Comparison of ENCODE assay signal across 10 mouse cellular contexts in the genomic region with DNA sequence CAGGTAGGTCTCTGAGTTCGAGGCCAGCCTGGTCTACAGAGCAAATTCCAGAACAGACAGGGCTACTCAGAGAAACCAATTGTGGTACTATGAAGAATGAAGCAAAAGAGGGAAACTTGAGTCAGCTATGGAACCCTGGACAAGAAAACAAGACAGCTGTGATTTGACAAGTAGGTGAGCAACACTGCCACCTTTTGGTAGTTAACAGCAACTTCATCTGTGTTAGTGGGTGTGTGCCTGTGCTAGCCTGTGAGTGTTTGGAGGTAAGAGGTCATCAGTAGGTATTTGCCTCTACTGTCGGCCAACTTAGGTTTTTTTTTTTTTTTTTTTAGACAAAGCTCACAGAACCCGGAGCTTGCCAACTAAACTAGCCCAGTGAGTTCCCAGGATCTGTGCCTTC. TPM values are rescaled to one million over a fixed set of nuclear protein-coding genes. Genes with fewer than 3 reads are reported as not detected.
DNase-seq lines count a peak whose midpoint lies in the region; ATAC-seq lines count a peak whose summit lies in the region.
"Had no signal": no experiment of that assay in that cellular context is flagged by ENCODE, and none has a peak within 500 bp of the region (broad histone marks: within the 10 kb centered on the region; RNA-seq: fewer than 3 reads in every experiment).

No protein-coding gene starts in this region.

- H3K27ac ChIP-seq in hindbrain, embryonic 14.5 days: no peak overlapping the region
- H3K27ac ChIP-seq in hindbrain, embryonic 13.5 days: no peak overlapping the region
- H3K27ac ChIP-seq in embryonic facial prominence, embryonic 14.5 days (replicated peaks; ENCODE audit: low read depth, low read length): no peak overlapping the region
- H3K27ac ChIP-seq: macrophage had no signal

- WGBS in hindbrain, embryonic 14.5 days: 34% methylated on average over 3 of the region's 3 CpGs
- WGBS in hindbrain, embryonic 13.5 days: 41% methylated on average over 3 of the region's 3 CpGs
- 51% methylated on average over 3 of the region's 3 CpGs for WGBS in embryonic facial prominence, embryonic 14.5 days

- H3K4me2 ChIP-seq in hindbrain, embryonic 14.5 days (replicated peaks): no peak overlapping the region
- no peak overlapping the region for H3K4me2 ChIP-seq in hindbrain, embryonic 13.5 days
- no peak overlapping the region for H3K4me2 ChIP-seq in embryonic facial prominence, embryonic 14.5 days (ENCODE audit: low read depth, low read length)

- H3K4me3 ChIP-seq in hindbrain, embryonic 14.5 days (replicated peaks; ENCODE audit: low read length): no peak overlapping the region
- H3K4me3 ChIP-seq in hindbrain, embryonic 13.5 days: no peak overlapping the region
- no peak overlapping the region for H3K4me3 ChIP-seq in embryonic facial prominence, embryonic 14.5 days (ENCODE audit: low read depth, low read length)

- peak; percentile 45 for DNase-seq in hindbrain, embryonic 14.5 days (ENCODE audit: low spot score)
- DNase-seq in 3134 (ENCODE audit: extremely low read depth, insufficient read length, low spot score): peak; percentile 29
- DNase-seq in MEL-GATA-1-ER (ENCODE audit: extremely low read depth, low read depth): peak; percentile 46
- peak; percentile 11 for DNase-seq in embryonic facial prominence, embryonic 14.5 days (ENCODE audit: low spot score)
- no peak for DNase-seq in urinary bladder, adult 18-20 months (ENCODE audit: low spot score in 2 of 2)
- DNase-seq in heart, postnatal 4 days: no peak
- DNase-seq in kidney, adult 18-20 months: no peak
- DNase-seq: right cerebral cortex, adult 18-20 months had no signal

- no peak overlapping the region for H3K9ac ChIP-seq in hindbrain, embryonic 14.5 days
- no peak overlapping the region for H3K9ac ChIP-seq in hindbrain, embryonic 13.5 days
- no peak overlapping the region for H3K9ac ChIP-seq in embryonic facial prominence, embryonic 14.5 days (ENCODE audit: low read depth, low read length)

- H3K36me3 ChIP-seq in hindbrain, embryonic 14.5 days (replicated peaks; ENCODE audit: control insufficient read depth, insufficient read depth): no peaks in the 10 kb centered on the region
- no peaks in the 10 kb centered on the region for H3K36me3 ChIP-seq in hindbrain, embryonic 13.5 days
- no peaks in the 10 kb centered on the region for H3K36me3 ChIP-seq in embryonic facial prominence, embryonic 14.5 days (ENCODE audit: control insufficient read depth, insufficient read depth, low read length)

- no peak for ATAC-seq in hindbrain, embryonic 14.5 days (ENCODE audit: low FRiP score)
- ATAC-seq in hindbrain, embryonic 13.5 days (ENCODE audit: low FRiP score): no peak
- no peak for ATAC-seq in embryonic facial prominence, embryonic 14.5 days (ENCODE audit: low read depth)

- no peaks in the 10 kb centered on the region for H3K27me3 ChIP-seq in hindbrain, embryonic 14.5 days (ENCODE audit: control insufficient read depth, insufficient read depth, low read length)
- peaks cover 4% of the 10 kb centered on the region; the same call in 1 of the 2 replicates for H3K27me3 ChIP-seq in hindbrain, embryonic 13.5 days
- H3K27me3 ChIP-seq in embryonic facial prominence, embryonic 14.5 days (replicated peaks; ENCODE audit: control insufficient read depth, insufficient read depth, low read length): no peaks in the 10 kb centered on the region

- H3K4me1 ChIP-seq in hindbrain, embryonic 14.5 days (replicated peaks; ENCODE audit: control insufficient read depth, insufficient read depth, low read length): peaks cover 11% of the 10 kb centered on the region
- H3K4me1 ChIP-seq in hindbrain, embryonic 13.5 days (replicated peaks): peaks cover 11% of the 10 kb centered on the region
- H3K4me1 ChIP-seq in embryonic facial prominence, embryonic 14.5 days (ENCODE audit: control insufficient read depth, insufficient read depth, low read length): peaks cover 6% of the 10 kb centered on the region; the same call in 1 of the 2 replicates

- H3K9me3 ChIP-seq in hindbrain, embryonic 14.5 days (ENCODE audit: control insufficient read depth, low read length): no peaks in the 10 kb centered on the region
- H3K9me3 ChIP-seq in hindbrain, embryonic 13.5 days: no peaks in the 10 kb centered on the region
- H3K9me3 ChIP-seq in embryonic facial prominence, embryonic 14.5 days (ENCODE audit: control insufficient read depth, low read length): no peaks in the 10 kb centered on the region

RNA-seq across cellular contexts. Expression of a gene that starts 2.2 kb away (rescaled TPM):
- not detected in 2 replicates for polyA plus RNA-seq in hindbrain, embryonic 14.5 days (2014; fragmentation: Nextera tagmentation; extraction: Ambion mirVana)
- not detected in 2 replicates for polyA plus RNA-seq in hindbrain, embryonic 13.5 days (2015; fragmentation: Nextera tagmentation; extraction: Ambion mirVana)
- not detected in 2 replicates for polyA plus RNA-seq in embryonic facial prominence, embryonic 14.5 days (2014; fragmentation: Nextera tagmentation; extraction: Ambion mirVana)
- total RNA-seq in heart, postnatal 4 days (2021): not detected
- polyA plus RNA-seq: macrophage had no signal

RNA-seq across cellular contexts. Expression of a gene that starts 4.4 kb away (rescaled TPM):
- 20.0 and 20.6 TPM in 2 replicates for polyA plus RNA-seq in hindbrain, embryonic 14.5 days (2014; fragmentation: Nextera tagmentation; extraction: Ambion mirVana)
- polyA plus RNA-seq in hindbrain, embryonic 13.5 days (2015; fragmentation: Nextera tagmentation; extraction: Ambion mirVana): 23.2 and 27.1 TPM in 2 replicates
- polyA plus RNA-seq in embryonic facial prominence, embryonic 14.5 days (2014; fragmentation: Nextera tagmentation; extraction: Ambion mirVana): 30.7 and 35.0 TPM in 2 replicates
- 10 to 100 TPM; 13.1 to 16.6 TPM for total RNA-seq in heart, postnatal 4 days (2021)

RNA-seq across cellular contexts. Expression of a gene that starts 19.1 kb away (rescaled TPM):
- polyA plus RNA-seq in hindbrain, embryonic 14.5 days (2014; fragmentation: Nextera tagmentation; extraction: Ambion mirVana): 115 and 118 TPM in 2 replicates
- polyA plus RNA-seq in hindbrain, embryonic 13.5 days (2015; fragmentation: Nextera tagmentation; extraction: Ambion mirVana): 137 and 140 TPM in 2 replicates
- 93.1 and 106 TPM in 2 replicates for polyA plus RNA-seq in embryonic facial prominence, embryonic 14.5 days (2014; fragmentation: Nextera tagmentation; extraction: Ambion mirVana)
- total RNA-seq in heart, postnatal 4 days (2021): 10 to 100 TPM; 58.8 to 62.2 TPM

RNA-seq across cellular contexts. Expression of a gene that starts 29.5 kb away (rescaled TPM):
- polyA plus RNA-seq in hindbrain, embryonic 14.5 days (2014; fragmentation: Nextera tagmentation; extraction: Ambion mirVana): not detected in 2 replicates
- polyA plus RNA-seq in hindbrain, embryonic 13.5 days (2015; fragmentation: Nextera tagmentation; extraction: Ambion mirVana): not detected in 2 replicates
- 0.37 and 0.46 TPM in 2 replicates for polyA plus RNA-seq in embryonic facial prominence, embryonic 14.5 days (2014; fragmentation: Nextera tagmentation; extraction: Ambion mirVana)
- not detected for total RNA-seq in heart, postnatal 4 days (2021)
- polyA plus RNA-seq: macrophage had no signal

RNA-seq across cellular contexts. Expression of a gene that starts 33.6 kb away (rescaled TPM):
- 0.19 TPM in 1 of 2 replicates, not detected in the other for polyA plus RNA-seq in hindbrain, embryonic 14.5 days (2014; fragmentation: Nextera tagmentation; extraction: Ambion mirVana)
- not detected in 2 replicates for polyA plus RNA-seq in hindbrain, embryonic 13.5 days (2015; fragmentation: Nextera tagmentation; extraction: Ambion mirVana)
- not detected in 2 replicates for polyA plus RNA-seq in embryonic facial prominence, embryonic 14.5 days (2014; fragmentation: Nextera tagmentation; extraction: Ambion mirVana)
- not detected for total RNA-seq in heart, postnatal 4 days (2021)
- polyA plus RNA-seq: macrophage had no signal

Comparison
In these comparisons a context has a peak if more than half of its experiments do, and no peak if none do; other contexts are left out.
1. DNase-seq: peak in hindbrain, embryonic 14.5 days (single experiment), 3134 (single experiment), MEL-GATA-1-ER (single experiment) and embryonic facial prominence, embryonic 14.5 days (single experiment); none in urinary bladder, adult 18-20 months (0 of 2), heart, postnatal 4 days (single experiment) and kidney, adult 18-20 months (single experiment).